Mouse (Mus musculus) liver, embryonic 16.5 days (tissue): Measurements from ENCODE around the gene Rnh1. TPM values are rescaled to one million over a fixed set of nuclear protein-coding genes. Genes with fewer than 3 reads are reported as not detected.

Experiments used
- ATAC-seq: fragments of 200-750 bp; cut with Nextera tagmentation; 2 replicates; pipeline ENCODE4 v1.8.0; 2017; ENCODE audit warnings: low read depth, mild to moderate bottlenecking, moderate number of reproducible peaks, moderate library complexity
- H3K27ac ChIP-seq: fragments of 300-500 bp; sonication (generic); 2 replicates; pipeline ENCODE4 v1.5.1; 2014; ENCODE audit warnings: mild to moderate bottlenecking, low read length
- H3K27me3 ChIP-seq: fragments of 300-500 bp; sonication (generic); 2 replicates; pipeline ENCODE4 v1.6.1; 2014; ENCODE audit warnings: low read depth, low read length, mixed read lengths; ENCODE audit not compliant: control insufficient read depth, insufficient read depth
- H3K36me3 ChIP-seq: fragments of 300-500 bp; sonication (generic); 2 replicates; pipeline ENCODE4 v1.6.1; 2014; ENCODE audit warnings: mild to moderate bottlenecking; ENCODE audit not compliant: control insufficient read depth, insufficient read depth
- H3K4me1 ChIP-seq: fragments of 300-500 bp; sonication (generic); 2 replicates; pipeline ENCODE4 v1.6.1; 2014; ENCODE audit warnings: low read depth, low read length, mixed read lengths; ENCODE audit not compliant: control insufficient read depth
- H3K4me2 ChIP-seq: fragments of 300-500 bp; sonication (generic); 2 replicates; pipeline ENCODE4 v1.6.1; 2014; ENCODE audit warnings: low read depth, low read length, mixed read lengths
- H3K4me3 ChIP-seq: fragments of 300-500 bp; sonication (generic); 2 replicates; pipeline ENCODE4 v1.5.1; 2014; ENCODE audit warnings: low read depth, mild to moderate bottlenecking, low read length
- H3K9ac ChIP-seq: fragments of 300-500 bp; sonication (generic); 2 replicates; pipeline ENCODE4 v1.6.1; 2014; ENCODE audit warnings: low read depth, low read length
- H3K9me3 ChIP-seq: fragments of 300-500 bp; sonication (generic); replicated peaks from 2 replicates; pipeline ENCODE4 v1.6.1; 2016; ENCODE audit warnings: low read length; ENCODE audit not compliant: control insufficient read depth
- WGBS: fragments of 180-500 bp; shearing (Covaris S2); extraction: QIAGEN DNeasy Blood & Tissue Kit; methylation state at CpG from one replicate; pipeline ENCODE4 v1.1.7; 2014; ENCODE audit not compliant: insufficient replicate concordance; 5-methylcytosine and 5-hydroxymethylcytosine counted together
- polyA plus RNA-seq: library from polyadenylated mRNA; unstranded; fragments of >200 nt; fragmentation: Nextera tagmentation; extraction: Ambion mirVana; gene quantifications from 2 replicates; pipeline ENCODE4 v1.2.1, GENCODE M21; 2015

Gene Rnh1
- polyA plus RNA-seq, 1 experiment from 2014 or later = 71.7 TPM

DNA sequence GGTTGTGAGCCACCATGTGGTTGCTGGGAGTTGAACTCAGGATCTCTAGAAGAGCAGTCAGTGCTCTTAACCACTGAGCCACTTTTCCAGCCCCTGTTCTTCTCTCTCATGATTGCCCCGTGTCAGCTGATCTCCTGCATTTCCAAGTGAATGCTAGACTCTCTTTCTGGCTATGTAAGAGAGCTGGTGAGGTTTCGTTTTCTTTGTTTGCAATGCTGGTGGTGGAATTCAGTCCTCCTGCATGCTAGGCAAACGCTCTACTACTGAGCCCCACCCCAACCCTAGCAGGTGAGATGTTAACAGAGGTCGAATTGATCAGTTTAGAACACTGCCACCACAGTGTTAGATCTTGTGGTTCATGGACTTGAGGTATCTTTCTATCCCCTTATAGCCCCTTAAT lies 24.0 kb downstream of the Rnh1 start:
- Histone ChIP-seq H3K4me3 (no peak overlapping the region), H3K27ac (no peak overlapping the region), H3K27me3 (no peaks in the 10 kb centered on the region), H3K9ac (no peak overlapping the region), H3K9me3 (no peaks in the 10 kb centered on the region), H3K4me1 (peaks cover 37% of the 10 kb centered on the region), H3K4me2 (no peak overlapping the region), H3K36me3 (peaks cover 73% of the 10 kb centered on the region)
- ATAC-seq = no peak
- 65% methylated on average over 4 of the region's 4 CpGs for WGBS

DNA sequence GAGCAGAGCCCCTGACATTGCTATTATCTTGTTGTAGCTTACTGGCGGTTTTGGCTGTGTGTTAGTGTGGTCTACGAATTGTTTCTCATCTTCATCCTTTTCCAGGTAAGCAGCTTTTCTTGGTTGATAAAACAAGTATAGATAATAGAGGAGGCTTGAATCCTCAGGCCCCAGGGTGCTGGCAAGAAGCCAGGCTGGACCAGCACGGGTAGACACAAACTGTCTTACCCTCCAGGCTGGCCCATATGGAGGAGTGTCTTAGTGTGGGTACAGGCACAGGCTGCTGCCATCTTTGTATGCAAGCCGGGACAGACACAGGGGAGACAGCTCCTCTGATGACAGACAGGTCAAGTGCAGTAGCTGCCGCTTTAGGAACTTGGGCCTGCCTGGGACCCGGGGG lies 25.6 kb downstream of the Rnh1 start:
- Histone ChIP-seq H3K9ac (0 out of 2 replicates have a peak overlapping the region, but pooled peaks have one; percentile 5), H3K27me3 (no peaks in the 10 kb centered on the region), H3K36me3 (peaks cover 76% of the 10 kb centered on the region), H3K27ac (peak overlapping the region; percentile 50), H3K9me3 (no peaks in the 10 kb centered on the region), H3K4me3 (no peak overlapping the region), H3K4me2 (peak overlapping the region; percentile 28; the same call in 1 of the 2 replicates), H3K4me1 (peaks cover 49% of the 10 kb centered on the region)
- no peak for ATAC-seq
- 59% methylated on average over 6 of the region's 6 CpGs for WGBS

DNA sequence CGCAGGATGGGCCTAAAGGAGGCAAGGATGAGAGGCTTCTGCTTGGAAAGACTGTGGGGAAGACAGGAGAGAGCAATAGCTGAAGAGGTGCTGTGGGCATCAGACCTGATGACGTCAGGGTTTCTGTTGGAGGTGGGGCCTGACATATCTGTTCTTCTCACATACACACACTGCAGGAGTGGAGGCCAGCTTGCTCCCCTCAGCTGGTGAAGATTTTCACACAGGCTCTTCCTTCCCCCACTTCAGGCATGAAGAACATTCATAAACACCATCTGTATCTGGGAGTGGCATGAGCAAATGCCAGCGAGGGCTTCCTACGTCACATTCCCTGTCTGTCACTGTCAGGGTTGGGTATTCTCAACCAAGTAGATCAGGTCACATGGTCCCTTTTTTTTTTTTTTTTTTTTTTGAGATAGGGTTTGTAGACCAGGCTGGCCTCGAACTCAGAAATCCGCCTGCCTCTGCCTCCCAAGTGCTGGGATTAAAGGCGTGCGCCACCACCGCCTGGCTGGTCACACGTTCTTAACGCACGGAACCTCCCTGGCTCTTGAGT lies 26.5 kb downstream of the Rnh1 start:
- peak; percentile 84 for ATAC-seq
- Histone ChIP-seq H3K4me1 (peaks cover 57% of the 10 kb centered on the region), H3K27ac (peak overlapping the region; percentile 69), H3K4me2 (peak overlapping the region; percentile 28), H3K9ac (no peak overlapping the region), H3K9me3 (no peaks in the 10 kb centered on the region), H3K36me3 (peaks cover 71% of the 10 kb centered on the region), H3K4me3 (no peak overlapping the region; the same call in 1 of the 2 replicates), H3K27me3 (no peaks in the 10 kb centered on the region)
- 62% methylated on average over 12 of the region's 12 CpGs for WGBS

DNA sequence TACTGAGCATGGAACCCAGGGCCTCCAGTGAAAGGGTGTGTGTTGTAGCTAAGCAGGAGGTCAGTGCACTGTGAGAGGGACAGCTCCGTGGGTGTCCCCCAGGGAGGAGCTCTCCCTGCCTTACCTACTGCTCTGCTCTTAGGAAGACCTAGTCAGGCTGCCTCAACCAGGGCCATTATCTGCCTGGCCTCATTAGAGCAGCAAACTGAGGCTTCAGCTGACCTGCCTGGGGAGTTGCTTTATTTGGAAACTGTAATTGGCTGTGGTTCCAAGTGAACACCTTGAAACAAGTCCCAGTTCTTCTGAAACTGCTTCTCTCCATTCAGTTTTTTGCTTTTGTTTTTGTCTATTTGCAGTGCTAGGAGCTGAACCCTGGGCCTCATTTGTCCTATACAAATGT lies 27.3 kb downstream of the Rnh1 start:
- H3K4me1 ChIP-seq = peaks cover 58% of the 10 kb centered on the region
- no peak overlapping the region for H3K4me2 ChIP-seq

DNA sequence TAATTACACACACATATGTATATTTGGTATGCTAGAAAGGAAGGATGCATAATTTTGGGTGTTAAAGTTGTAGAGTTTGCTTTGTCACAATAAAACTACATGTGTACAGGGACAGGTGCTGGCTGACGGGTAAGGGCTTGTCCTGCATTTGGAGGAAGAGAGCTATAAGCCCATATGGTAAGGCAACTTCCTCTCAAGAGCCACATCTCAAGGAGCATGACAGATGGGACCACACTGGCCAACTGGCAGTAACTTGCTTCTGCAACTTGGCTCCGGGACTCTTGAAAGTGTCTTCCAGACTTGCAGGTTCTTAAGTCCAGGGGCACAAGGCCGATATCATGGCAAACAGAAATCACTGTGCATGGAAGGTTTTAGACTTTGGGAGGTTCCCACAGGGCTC lies 28.0 kb downstream of the Rnh1 start:
- H3K9me3 ChIP-seq = no peaks in the 10 kb centered on the region
- WGBS = 65% methylated on average over 3 of the region's 3 CpGs
- H3K4me3 ChIP-seq = no peak overlapping the region
- ATAC-seq = no peak
- H3K4me1 ChIP-seq = peaks cover 63% of the 10 kb centered on the region
- H3K27me3 ChIP-seq = no peaks in the 10 kb centered on the region
- peak overlapping the region; percentile 18 for H3K27ac ChIP-seq
- H3K9ac ChIP-seq = no peak overlapping the region
- peaks cover 63% of the 10 kb centered on the region for H3K36me3 ChIP-seq
- no peak overlapping the region for H3K4me2 ChIP-seq

More for the DNA sequence above, 27.3 kb downstream of the Rnh1 start:
- Histone ChIP-seq H3K9me3 (no peaks in the 10 kb centered on the region), H3K36me3 (peaks cover 65% of the 10 kb centered on the region), H3K27me3 (no peaks in the 10 kb centered on the region), H3K4me3 (no peak overlapping the region), H3K27ac (peak overlapping the region; percentile 69), H3K9ac (no peak overlapping the region)
- 48% methylated on average over 1 of the region's 1 CpGs for WGBS
- ATAC-seq = peak; percentile 16; the same call in 1 of the 2 replicates

DNA sequence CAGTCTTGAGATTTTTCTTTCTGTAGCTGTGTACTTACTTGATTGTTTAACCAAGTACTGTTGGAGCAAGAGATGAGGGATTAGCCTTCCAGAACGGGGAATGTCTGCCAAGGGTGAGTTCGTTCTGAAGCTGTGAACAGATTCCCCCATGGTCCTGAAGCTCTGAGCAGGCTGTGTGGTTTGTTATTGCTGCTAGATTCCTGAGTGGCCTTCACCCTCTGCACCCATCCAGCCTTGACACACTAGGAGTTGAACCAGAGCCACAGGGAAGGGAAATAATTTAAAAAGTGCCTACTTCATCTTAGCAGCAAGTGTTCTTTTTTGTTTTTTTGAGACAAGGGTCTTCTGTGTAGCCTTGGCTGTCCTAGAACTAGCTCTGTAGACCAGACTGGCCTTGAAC lies 28.8 kb downstream of the Rnh1 start:
- H3K4me1 ChIP-seq = peaks cover 66% of the 10 kb centered on the region
- no peaks in the 10 kb centered on the region for H3K9me3 ChIP-seq
- no peak overlapping the region for H3K4me2 ChIP-seq
- H3K27ac ChIP-seq = no peak overlapping the region
- ATAC-seq = no peak
- no peaks in the 10 kb centered on the region for H3K27me3 ChIP-seq
- peaks cover 67% of the 10 kb centered on the region for H3K36me3 ChIP-seq
- no peak overlapping the region for H3K9ac ChIP-seq
- no peak overlapping the region for H3K4me3 ChIP-seq
- WGBS = 83% methylated on average over 2 of the region's 2 CpGs

DNA sequence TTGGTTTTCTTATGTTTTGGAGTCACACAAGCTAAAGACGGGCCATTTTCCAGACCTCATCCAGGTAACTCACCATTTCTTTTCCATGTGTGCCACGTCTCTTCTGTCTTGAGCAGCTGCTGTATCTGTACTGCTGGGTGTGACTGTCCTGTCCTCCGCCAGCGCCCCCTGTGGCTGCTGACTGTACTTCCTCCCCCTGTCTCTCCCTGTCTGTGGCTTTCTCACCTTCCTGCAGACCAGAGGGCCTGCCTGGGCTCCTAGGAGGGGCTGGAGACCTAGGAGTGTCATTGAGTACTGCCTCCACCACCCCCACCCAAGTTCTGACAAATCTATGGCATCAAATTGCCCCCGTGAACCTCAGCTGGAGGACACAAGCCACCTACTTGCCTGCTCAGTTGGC lies 29.5 kb downstream of the Rnh1 start:
- H3K9me3 ChIP-seq = no peaks in the 10 kb centered on the region
- peak; percentile 20; the same call in 1 of the 2 replicates for ATAC-seq
- H3K4me2 ChIP-seq = no peak overlapping the region
- no peaks in the 10 kb centered on the region for H3K27me3 ChIP-seq
- no peak overlapping the region for H3K4me3 ChIP-seq
- H3K27ac ChIP-seq = no peak overlapping the region
- no peak overlapping the region for H3K9ac ChIP-seq
- H3K4me1 ChIP-seq = peaks cover 73% of the 10 kb centered on the region
- WGBS = 41% methylated on average over 5 of the region's 5 CpGs
- peaks cover 67% of the 10 kb centered on the region for H3K36me3 ChIP-seq

DNA sequence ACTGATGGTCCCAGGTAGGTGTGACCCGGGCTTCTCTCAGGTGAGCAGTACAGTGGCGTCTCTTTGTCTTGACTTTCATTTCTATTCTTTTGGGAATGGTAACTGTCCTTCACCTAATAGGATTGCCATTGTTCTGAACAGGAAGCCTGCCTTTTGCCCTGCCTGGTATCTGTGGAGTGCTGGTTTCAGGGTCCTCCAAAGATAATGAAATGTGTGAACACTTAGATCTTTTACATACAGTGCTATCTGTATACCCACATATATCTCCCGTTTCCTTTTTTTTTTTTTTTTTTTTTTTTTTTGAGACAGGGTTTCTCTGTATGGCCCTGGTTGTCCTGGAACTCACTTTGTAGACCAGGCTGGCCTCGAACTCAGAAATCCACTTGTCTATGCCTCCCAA lies 31.3 kb downstream of the Rnh1 start:
- Histone ChIP-seq H3K9ac (no peak overlapping the region), H3K4me3 (no peak overlapping the region), H3K36me3 (peaks cover 69% of the 10 kb centered on the region), H3K4me2 (no peak overlapping the region), H3K27me3 (no peaks in the 10 kb centered on the region), H3K4me1 (peaks cover 69% of the 10 kb centered on the region), H3K9me3 (no peaks in the 10 kb centered on the region), H3K27ac (no peak overlapping the region; the same call in 1 of the 2 replicates)
- peak; percentile 13; the same call in 1 of the 2 replicates for ATAC-seq
- 50% methylated on average over 4 of the region's 4 CpGs for WGBS

DNA sequence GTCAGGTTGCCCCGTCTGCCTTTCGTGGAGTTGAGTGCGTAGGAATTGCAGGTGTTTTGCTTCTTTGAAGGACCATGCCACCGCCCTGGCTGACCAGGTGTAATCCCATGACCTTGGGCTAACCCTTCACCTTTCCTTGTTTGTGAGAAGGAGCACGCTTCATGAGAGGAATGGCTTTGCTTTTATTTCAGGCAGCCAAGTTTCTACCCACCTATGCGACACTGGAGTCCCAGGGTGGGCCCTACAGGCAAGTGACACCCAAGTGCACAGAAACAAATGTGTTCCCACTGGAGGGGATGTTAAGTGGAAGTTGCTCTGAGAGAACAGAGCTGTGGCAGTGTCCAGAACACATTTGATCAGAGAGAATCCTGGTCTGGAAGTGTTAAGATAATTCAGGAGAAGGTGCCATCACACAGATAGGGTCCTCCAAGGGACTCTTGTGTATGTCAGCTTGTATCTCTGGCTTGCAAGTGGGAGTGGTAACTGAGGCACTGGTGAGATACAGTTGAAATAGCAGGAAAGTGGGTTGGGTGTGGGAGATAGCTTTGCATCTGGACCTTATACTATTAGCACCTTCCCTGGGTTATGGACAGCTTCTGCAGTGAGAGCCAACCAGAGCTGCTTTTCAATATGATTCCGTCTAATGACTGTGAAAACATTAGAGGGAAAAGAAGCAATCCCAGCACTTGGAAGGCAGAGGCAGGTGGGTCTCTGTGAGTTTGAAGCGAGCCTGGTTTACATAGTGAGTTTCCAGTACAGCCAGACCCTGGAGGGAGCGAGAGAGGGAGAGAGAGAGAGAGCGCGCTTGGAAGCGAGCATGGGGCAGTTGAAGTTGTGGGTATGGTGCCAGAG lies 40.5 kb downstream of the Rnh1 start:
- Histone ChIP-seq H3K4me3 (peak overlapping the region; percentile 92), H3K4me2 (peak overlapping the region; percentile 79), H3K9ac (peak overlapping the region; percentile 98), H3K9me3 (no peaks in the 10 kb centered on the region), H3K4me1 (peaks cover 69% of the 10 kb centered on the region), H3K27me3 (no peaks in the 10 kb centered on the region), H3K27ac (peak overlapping the region; percentile 99), H3K36me3 (peaks cover 28% of the 10 kb centered on the region)
- ATAC-seq = peak; percentile 83
- 29% methylated on average over 12 of the region's 12 CpGs for WGBS
